ENCODE assay signal across 15 mouse cellular contexts in genomic region chr5:101957419-101957818, GRCm38 (mm10).
"Had no signal": no experiment of that assay in that cellular context is flagged by ENCODE, and none has a peak within 500 bp of the region (broad histone marks: within the 10 kb centered on the region; RNA-seq: fewer than 3 reads in every experiment).

No protein-coding gene starts in this region.

- H3K9me3 ChIP-seq: neural tube, embryonic 15.5 days; stomach, embryonic 15.5 days had no signal

- DNase-seq: retina, postnatal 1 day; right cerebral cortex, adult 18-20 months; right cerebral cortex, postnatal 14 days; right cerebral cortex, postnatal 25 days; right cerebral cortex, postnatal 4 days; spleen, adult 18-20 months; thymus, adult 18-20 months; thymus, adult 2 months; thymus, postnatal 14 days; thymus, postnatal 25 days; thymus, postnatal 36 days; thymus, postnatal 4 days had no signal

- H3K4me1 ChIP-seq: neural tube, embryonic 15.5 days; stomach, embryonic 15.5 days had no signal

- H3K27me3 ChIP-seq: neural tube, embryonic 15.5 days; stomach, embryonic 15.5 days had no signal

- H3K4me2 ChIP-seq: neural tube, embryonic 15.5 days; stomach, embryonic 15.5 days had no signal

- H3K9ac ChIP-seq: neural tube, embryonic 15.5 days; stomach, embryonic 15.5 days had no signal

- H3K4me3 ChIP-seq: neural tube, embryonic 15.5 days; stomach, embryonic 15.5 days had no signal

- H3K27ac ChIP-seq: neural tube, embryonic 15.5 days; stomach, embryonic 15.5 days; stomach, postnatal 0 days had no signal
